In the genomic region with DNA sequence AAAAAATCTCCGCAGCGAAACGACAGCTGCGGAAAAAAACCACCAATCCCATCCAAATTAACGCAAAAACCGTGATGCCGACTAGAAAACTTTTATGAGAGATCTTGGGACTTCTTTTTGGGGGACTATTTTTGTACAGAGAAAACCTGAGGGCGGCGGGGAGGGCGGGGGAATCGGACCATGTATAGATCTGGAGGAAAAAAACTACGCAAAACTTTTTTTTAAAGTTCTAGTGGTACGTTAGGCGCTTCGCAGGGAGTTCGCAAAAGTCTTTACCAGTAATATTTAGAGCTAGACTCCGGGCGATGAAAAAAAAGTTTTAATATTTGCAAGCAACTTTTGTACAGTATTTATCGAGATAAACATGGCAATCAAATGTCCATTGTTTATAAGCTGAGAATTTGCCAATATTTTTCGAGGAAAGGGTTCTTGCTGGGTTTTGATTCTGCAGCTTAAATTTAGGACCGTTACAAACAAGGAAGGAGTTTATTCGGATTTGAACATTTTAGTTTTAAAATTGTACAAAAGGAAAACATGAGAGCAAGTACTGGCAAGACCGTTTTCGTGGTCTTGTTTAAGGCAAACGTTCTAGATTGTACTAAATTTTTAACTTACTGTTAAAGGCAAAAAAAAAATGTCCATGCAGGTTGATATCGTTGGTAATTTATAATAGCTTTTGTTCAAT, we compare ENCODE assay signal across 11 mouse cellular contexts. TPM values are rescaled to one million over a fixed set of nuclear protein-coding genes. Genes with fewer than 3 reads are reported as not detected.
DNase-seq lines count a peak whose midpoint lies in the region; ATAC-seq lines count a peak whose summit lies in the region.
"Had no signal": no experiment of that assay in that cellular context is flagged by ENCODE, and none has a peak within 500 bp of the region (broad histone marks: within the 10 kb centered on the region; RNA-seq: fewer than 3 reads in every experiment).

No protein-coding gene starts in this region.

- H3K4me3 ChIP-seq in liver, embryonic 11.5 days (ENCODE audit: low read depth, low read length): 0 out of 2 replicates have a peak overlapping the region, but pooled peaks have one; percentile 40
- no peak overlapping the region for H3K4me3 ChIP-seq in liver, embryonic 12.5 days
- peak overlapping the region; percentile 60 for H3K4me3 ChIP-seq in forebrain, embryonic 13.5 days
- H3K4me3 ChIP-seq in midbrain, embryonic 10.5 days: peak overlapping the region; percentile 99
- H3K4me3 ChIP-seq in stomach, embryonic 16.5 days (replicated peaks; ENCODE audit: low read length): peak overlapping the region; percentile 54

- no peak for DNase-seq in liver, embryonic 11.5 days (ENCODE audit: low spot score)
- DNase-seq in midbrain, embryonic 10.5 days (ENCODE audit: low spot score): peak; percentile 40
- DNase-seq in left cerebral cortex, postnatal 14 days (ENCODE audit: low spot score in 2 of 2): no peak
- no peak for DNase-seq in ovary, postnatal 14 days (ENCODE audit: low spot score)
- DNase-seq in urinary bladder, postnatal 36 days (ENCODE audit: low spot score in 2 of 2): no peak

- peaks cover 95% of the 10 kb centered on the region for H3K27me3 ChIP-seq in liver, embryonic 11.5 days (replicated peaks; ENCODE audit: control insufficient read depth, insufficient read depth, low read length)
- H3K27me3 ChIP-seq in liver, embryonic 12.5 days (replicated peaks): peaks cover 96% of the 10 kb centered on the region
- no peaks in the 10 kb centered on the region for H3K27me3 ChIP-seq in forebrain, embryonic 13.5 days
- peaks cover 29% of the 10 kb centered on the region; the same call in 1 of the 2 replicates for H3K27me3 ChIP-seq in midbrain, embryonic 10.5 days (ENCODE audit: low read depth, poor library complexity, severe bottlenecking)
- H3K27me3 ChIP-seq in stomach, embryonic 16.5 days (ENCODE audit: control insufficient read depth, insufficient read depth, low read length): peaks cover 52% of the 10 kb centered on the region

- H3K36me3 ChIP-seq in liver, embryonic 11.5 days (ENCODE audit: control insufficient read depth, insufficient read depth, low read length): no peaks in the 10 kb centered on the region
- H3K36me3 ChIP-seq in liver, embryonic 12.5 days: no peaks in the 10 kb centered on the region
- peaks cover 5% of the 10 kb centered on the region; the same call in 1 of the 2 replicates for H3K36me3 ChIP-seq in forebrain, embryonic 13.5 days (ENCODE audit: poor library complexity, severe bottlenecking)
- H3K36me3 ChIP-seq in midbrain, embryonic 10.5 days: peaks cover 26% of the 10 kb centered on the region
- H3K36me3 ChIP-seq in stomach, embryonic 16.5 days (ENCODE audit: control insufficient read depth, insufficient read depth, low read length): no peaks in the 10 kb centered on the region

- no peaks in the 10 kb centered on the region for H3K9me3 ChIP-seq in liver, embryonic 11.5 days (ENCODE audit: control insufficient read depth, low read length)
- H3K9me3 ChIP-seq in liver, embryonic 12.5 days (replicated peaks): no peaks in the 10 kb centered on the region
- no peaks in the 10 kb centered on the region for H3K9me3 ChIP-seq in forebrain, embryonic 13.5 days (replicated peaks)
- H3K9me3 ChIP-seq in midbrain, embryonic 10.5 days (replicated peaks): no peaks in the 10 kb centered on the region
- H3K9me3 ChIP-seq in stomach, embryonic 16.5 days (replicated peaks; ENCODE audit: control insufficient read depth, low read length): no peaks in the 10 kb centered on the region

- intact Hi-C loops in left cerebral cortex, postnatal 14 days (cut with DNase I): loop anchor here (2.0 kb wide), 1 partner anchor 13 kb away; no protein-coding TSS in a partner anchor

- H3K9ac ChIP-seq in liver, embryonic 11.5 days (ENCODE audit: low read depth, low read length): no peak overlapping the region
- H3K9ac ChIP-seq in liver, embryonic 12.5 days: no peak overlapping the region
- H3K9ac ChIP-seq in forebrain, embryonic 13.5 days: peak overlapping the region; percentile 96
- peak overlapping the region; percentile 83 for H3K9ac ChIP-seq in stomach, embryonic 16.5 days (ENCODE audit: low read length)

- H3K4me1 ChIP-seq in liver, embryonic 11.5 days (replicated peaks; ENCODE audit: control insufficient read depth, insufficient read depth, low read length): peaks cover 4% of the 10 kb centered on the region; the same call in 1 of the 2 replicates
- peaks cover 20% of the 10 kb centered on the region; the same call in 1 of the 2 replicates for H3K4me1 ChIP-seq in liver, embryonic 12.5 days
- H3K4me1 ChIP-seq in forebrain, embryonic 13.5 days: peaks cover 46% of the 10 kb centered on the region
- peaks cover 44% of the 10 kb centered on the region for H3K4me1 ChIP-seq in midbrain, embryonic 10.5 days
- H3K4me1 ChIP-seq in stomach, embryonic 16.5 days (ENCODE audit: control insufficient read depth, insufficient read depth, low read length): 0 out of 2 replicates have a peak, but pooled peaks cover 10% of the 10 kb centered on the region

- H3K4me2 ChIP-seq in liver, embryonic 11.5 days: no peak overlapping the region
- H3K4me2 ChIP-seq in liver, embryonic 12.5 days: no peak overlapping the region
- peak overlapping the region; percentile 74 for H3K4me2 ChIP-seq in forebrain, embryonic 13.5 days
- no peak overlapping the region for H3K4me2 ChIP-seq in stomach, embryonic 16.5 days (ENCODE audit: low read depth, low read length)

- H3K27ac ChIP-seq in liver, embryonic 11.5 days (ENCODE audit: low read depth, low read length): no peak overlapping the region
- no peak overlapping the region for H3K27ac ChIP-seq in liver, embryonic 12.5 days
- peak overlapping the region; percentile 100 for H3K27ac ChIP-seq in forebrain, embryonic 13.5 days
- peak overlapping the region; percentile 100 for H3K27ac ChIP-seq in midbrain, embryonic 10.5 days (replicated peaks)
- peak overlapping the region; percentile 95 for H3K27ac ChIP-seq in stomach, embryonic 16.5 days (ENCODE audit: low read length)

- ATAC-seq in liver, embryonic 11.5 days (replicated peaks; ENCODE audit: low FRiP score): no peak
- ATAC-seq in liver, embryonic 12.5 days: no peak
- no peak for ATAC-seq in forebrain, embryonic 13.5 days
- ATAC-seq in stomach, embryonic 16.5 days (ENCODE audit: insufficient read depth, low FRiP score): no peak

- WGBS in liver, embryonic 11.5 days: 3% methylated on average over 26 of the region's 26 CpGs
- 3% methylated on average over 26 of the region's 26 CpGs for WGBS in liver, embryonic 12.5 days (ENCODE audit: insufficient replicate concordance)
- 1% methylated on average over 26 of the region's 26 CpGs for WGBS in forebrain, embryonic 13.5 days
- WGBS in midbrain, embryonic 10.5 days: 1% methylated on average over 26 of the region's 26 CpGs
- 3% methylated on average over 26 of the region's 26 CpGs for WGBS in stomach, embryonic 16.5 days

RNA-seq across cellular contexts. Expression of a gene that starts 1.4 kb away (rescaled TPM):
- polyA plus RNA-seq in liver, embryonic 11.5 days (2014; fragmentation: Nextera tagmentation; extraction: Ambion mirVana): 0.48 and 0.55 TPM in 2 replicates
- not detected in 2 replicates for polyA plus RNA-seq in liver, embryonic 12.5 days (2016; fragmentation: Nextera tagmentation; extraction: Ambion mirVana)
- 41.3 and 48.4 TPM in 2 replicates for polyA plus RNA-seq in forebrain, embryonic 13.5 days (2015; fragmentation: Nextera tagmentation; extraction: Ambion mirVana)
- 28.8 and 31.9 TPM in 2 replicates for polyA plus RNA-seq in midbrain, embryonic 10.5 days (2016; fragmentation: Nextera tagmentation; extraction: Ambion mirVana)
- polyA plus RNA-seq in stomach, embryonic 16.5 days (2015; fragmentation: Nextera tagmentation; extraction: Ambion mirVana): 7.7 and 8.6 TPM in 2 replicates
- total RNA-seq in left cerebral cortex, postnatal 14 days (2021): 10 to 100 TPM; 27.8 to 45.3 TPM
- total RNA-seq: heart, postnatal 25 days; monocyte, adult 5-6 weeks had no signal
- polyA plus RNA-seq: spleen, adult 2 months had no signal

Comparison
In these comparisons a context has a peak if more than half of its experiments do, and no peak if none do; other contexts are left out.
1. H3K27ac ChIP-seq: peak in forebrain, embryonic 13.5 days (single experiment), midbrain, embryonic 10.5 days (single experiment) and stomach, embryonic 16.5 days (single experiment); none in liver, embryonic 11.5 days (single experiment) and liver, embryonic 12.5 days (single experiment).
2. H3K9ac ChIP-seq: peak in forebrain, embryonic 13.5 days (single experiment) and stomach, embryonic 16.5 days (single experiment); none in liver, embryonic 11.5 days (single experiment) and liver, embryonic 12.5 days (single experiment).